Mouse (Mus musculus) left cerebral cortex, postnatal 14 days (tissue): Measurements from ENCODE around the gene Rpl37. TPM values are rescaled to one million over a fixed set of nuclear protein-coding genes. Genes with fewer than 3 reads are reported as not detected.

Source experiments
- DNase-seq, 2 experiments: peaks; one replicate each; pipeline ENCODE4 v3.0.0; 2021 to 2022; ENCODE audit warnings: low spot score in 2 of 2, mixed read lengths in 1 of 2
- intact Hi-C: fragments of 180-260 bp; cut with DNase I; formaldehyde crosslinking; loops from one replicate; pipeline ENCODE4 v1.15.1; 2025
- total RNA-seq, 2 experiments: library from RNA; stranded (reverse); gene quantifications; 2 replicates each; pipeline ENCODE4 v1.2.3; 2021

Gene Rpl37
- total RNA-seq, 2 experiments from 2014 or later, result 217 TPM

- intact Hi-C loops, result no loop called here
- DNase-seq, result peak; percentile 58 to 69
Measured at GRCm38 (mm10) chr15:5144021-5144778, 27.8 kb downstream of the Rpl37 start.

GRCm38 (mm10) chr15:5145196-5145945, 28.9 kb downstream of the Rpl37 start:
- no peak for DNase-seq
- intact Hi-C loops, result no loop called here

- DNase-seq, result no peak
- intact Hi-C loops, result no loop called here
Measured at GRCm38 (mm10) chr15:5149187-5149586, 32.7 kb downstream of the Rpl37 start.

GRCm38 (mm10) chr15:5152171-5152570, 35.7 kb downstream of the Rpl37 start:
- intact Hi-C loops, result no loop called here
- no peak for DNase-seq

- intact Hi-C loops, result no loop called here
- DNase-seq, result no peak
Measured at GRCm38 (mm10) chr15:5154621-5155020, 38.2 kb downstream of the Rpl37 start.

GRCm38 (mm10) chr15:5155093-5155492, 38.6 kb downstream of the Rpl37 start:
- intact Hi-C loops, result no loop called here
- DNase-seq, result no peak

- intact Hi-C loops, result no loop called here
- no peak for DNase-seq
Measured at GRCm38 (mm10) chr15:5156355-5156754, 39.9 kb downstream of the Rpl37 start.

- no peak for DNase-seq
- intact Hi-C loops, result no loop called here
Measured at GRCm38 (mm10) chr15:5157386-5157785, 40.9 kb downstream of the Rpl37 start.

GRCm38 (mm10) chr15:5158827-5159226, 42.4 kb downstream of the Rpl37 start:
- no peak for DNase-seq
- intact Hi-C loops, result no loop called here

GRCm38 (mm10) chr15:5165121-5165773, 48.8 kb downstream of the Rpl37 start:
- DNase-seq, result no peak
- intact Hi-C loops, result no loop called here

Other genes starting within 250 kb of the Rpl37 start
- gene Mroh2b, start 217.9 kb upstream of the Rpl37 start, total RNA-seq, result not detected
- under 1 TPM; 0.59 to 0.72 TPM for gene C7, start 52.9 kb upstream of the Rpl37 start, total RNA-seq
- gene Card6, start 8.1 kb upstream of the Rpl37 start, total RNA-seq, result 1 to 10 TPM in 1 of 2 experiments, under 1 TPM in 1; 0.89 to 2.0 TPM
- 10 to 100 TPM; 15.8 to 17.5 TPM for gene Prkaa1, start 27.2 kb downstream of the Rpl37 start, total RNA-seq
- gene Ttc33, start 68.9 kb downstream of the Rpl37 start, total RNA-seq, result 10 to 100 TPM; 48.6 to 60.0 TPM
- 1 to 10 TPM; 2.4 TPM for gene Ptger4, start 127.5 kb downstream of the Rpl37 start, total RNA-seq